Mouse (Mus musculus): ENCODE results near the gene Slc25a35. TPM values are rescaled to one million over a fixed set of nuclear protein-coding genes. Genes with fewer than 3 reads are reported as not detected.

Slc25a35 gene
- polyA plus RNA-seq, 1 experiment, result 1.2 TPM

DNA sequence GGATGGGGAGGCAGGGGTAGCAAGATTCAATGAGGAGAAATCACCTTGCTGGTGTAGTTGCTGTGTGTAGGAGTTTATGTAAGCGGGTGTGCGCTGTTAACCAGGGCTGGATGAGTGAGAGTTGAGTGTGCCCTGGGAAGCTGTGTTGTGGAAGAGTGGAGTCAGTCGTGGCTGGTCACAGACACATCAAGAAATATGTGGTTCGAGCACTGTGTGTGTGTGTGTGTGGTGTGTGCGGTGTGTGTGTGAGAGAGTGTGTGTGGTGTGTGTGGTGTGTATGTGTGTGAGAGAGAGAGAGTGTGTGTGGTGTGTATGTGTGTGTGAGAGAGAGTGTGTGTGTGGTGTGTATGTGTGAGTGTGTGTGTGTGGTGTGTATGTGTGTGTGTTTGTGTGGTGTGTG lies 12.5 kb upstream of the Slc25a35 start:
- TF ChIP-seq GATA1 (IDR thresholded peaks at IDR 0.05; ENCODE audit: low read length), result no peak

DNA sequence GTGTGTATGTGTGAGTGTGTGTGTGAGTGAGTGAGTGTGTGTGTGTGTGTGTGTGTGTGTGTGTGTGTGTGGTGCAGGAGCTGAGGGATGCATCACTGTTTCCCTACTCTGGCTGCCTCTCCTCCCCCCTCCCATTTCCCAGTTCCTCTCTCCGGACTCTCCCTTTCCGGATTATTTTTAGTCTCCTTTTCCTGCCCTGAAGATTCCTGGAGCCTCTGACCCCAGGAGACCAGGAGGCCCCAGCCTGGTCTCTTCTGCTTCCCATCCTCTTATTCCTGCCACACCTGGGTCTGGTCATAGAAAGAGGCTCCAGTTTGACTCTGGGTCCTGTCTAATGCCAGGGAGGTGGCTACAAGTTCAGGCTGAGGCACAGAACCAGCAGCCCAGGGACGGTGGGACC lies 11.8 kb upstream of the Slc25a35 start:
- no peak for TF ChIP-seq GATA1 (IDR thresholded peaks at IDR 0.05; ENCODE audit: low read length)

DNA sequence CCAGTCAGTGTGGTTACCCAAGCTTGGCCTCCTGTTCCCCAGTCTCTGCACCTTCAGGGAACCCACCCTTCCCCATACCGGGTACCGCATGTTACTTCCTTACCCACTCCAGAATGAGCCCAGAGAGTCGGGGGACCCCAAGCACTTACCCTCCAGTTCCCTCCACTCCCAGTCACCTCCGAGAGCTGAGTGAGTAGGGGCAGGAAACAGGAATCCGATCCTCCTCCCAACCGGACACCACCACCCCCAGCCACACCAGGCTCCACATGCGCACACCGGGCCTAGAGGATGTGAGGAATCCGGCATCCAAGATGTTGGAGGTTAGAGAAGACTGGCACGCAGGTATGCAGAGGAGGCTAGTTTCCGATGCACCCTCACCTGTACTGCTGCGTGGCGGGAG lies 11.2 kb upstream of the Slc25a35 start:
- no peak for TF ChIP-seq GATA1 (IDR thresholded peaks at IDR 0.05; ENCODE audit: low read length)

DNA sequence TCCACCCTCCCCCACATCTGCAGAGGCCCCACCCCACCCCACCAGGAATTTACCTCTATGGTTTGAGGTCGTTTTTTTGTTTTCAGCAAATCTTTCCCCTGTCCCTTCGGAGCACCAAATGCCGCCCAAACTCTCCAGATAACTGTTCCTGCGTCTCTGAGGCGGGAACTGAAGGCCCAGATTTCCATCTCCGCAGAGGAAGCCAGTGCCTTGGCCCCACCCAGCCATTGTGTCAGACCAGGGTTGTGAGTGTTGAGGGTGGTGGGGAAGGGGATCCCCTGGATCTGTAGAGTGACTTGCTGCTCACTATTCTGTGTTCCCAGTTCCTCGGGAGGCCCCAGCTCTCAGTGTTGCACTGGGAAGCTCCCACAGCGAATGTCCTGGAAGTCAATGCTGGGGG lies 10.6 kb upstream of the Slc25a35 start, which contains the start of gene Arhgef15:
TSS of gene Arhgef15 (minus strand) at position 173 of the 400 bp plus-strand sequence.
- TF ChIP-seq GATA1 (IDR thresholded peaks at IDR 0.05; ENCODE audit: low read length), result no peak

DNA sequence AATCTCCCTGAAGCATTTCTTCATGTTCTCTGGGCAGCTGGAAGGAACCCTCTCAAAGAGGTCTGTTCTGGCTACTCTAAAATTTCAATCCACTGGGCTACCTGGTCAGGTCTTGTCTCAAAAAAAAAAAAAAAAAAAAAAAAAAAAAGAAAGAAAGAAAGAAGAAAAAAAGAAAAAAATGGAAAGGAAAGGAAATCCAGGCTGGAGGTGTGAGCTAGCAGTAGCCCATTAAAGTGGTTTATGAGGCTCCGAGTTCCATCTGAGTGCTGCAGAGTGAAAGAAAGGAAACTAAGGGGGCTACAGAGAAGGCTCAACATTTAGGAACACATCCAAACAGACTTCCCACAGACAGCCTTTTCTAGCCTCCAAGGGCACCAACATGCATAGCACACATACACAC lies 10.0 kb upstream of the Slc25a35 start:
- no peak for TF ChIP-seq GATA1 (IDR thresholded peaks at IDR 0.05; ENCODE audit: low read length)

DNA sequence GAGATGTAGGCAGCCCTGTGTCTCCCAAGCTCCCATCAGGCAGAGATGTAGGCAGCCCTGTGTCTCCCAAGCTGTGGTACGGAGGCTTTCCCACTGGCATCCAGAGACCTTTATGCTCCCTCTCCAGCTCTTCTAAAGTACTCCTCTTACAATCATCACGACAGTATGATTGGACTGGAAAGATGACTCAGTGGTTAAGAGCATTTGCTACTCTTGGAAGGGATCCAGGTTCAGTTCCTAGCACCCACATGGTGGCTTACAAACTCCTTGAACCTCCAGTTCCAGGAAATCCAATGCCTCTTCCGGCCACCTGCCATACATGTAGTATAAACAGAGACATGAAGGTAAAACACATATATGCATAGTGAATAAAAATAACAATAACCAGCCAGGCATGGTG lies 6.3 kb upstream of the Slc25a35 start:
- TF ChIP-seq GATA1 (IDR thresholded peaks at IDR 0.05; ENCODE audit: low read length), result no peak

DNA sequence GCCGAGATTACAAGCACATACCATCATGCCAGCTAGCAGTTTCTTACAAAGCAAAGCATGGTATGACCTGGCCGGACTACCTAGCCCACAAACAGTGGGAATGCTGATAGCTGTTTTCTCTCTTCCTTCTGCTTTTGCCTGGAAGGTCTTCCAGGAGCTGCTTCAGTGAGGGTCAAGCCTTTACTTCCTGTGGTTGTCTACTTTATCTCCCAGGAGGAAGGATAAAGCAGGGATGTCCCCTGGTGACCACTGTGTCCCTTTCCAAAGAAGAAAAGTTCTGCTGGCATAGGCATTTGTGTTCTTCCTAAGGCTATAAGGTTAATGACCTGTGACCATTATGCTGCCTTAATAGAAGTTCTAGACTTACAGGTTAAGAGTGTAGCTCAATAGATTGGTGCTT lies 4.5 kb upstream of the Slc25a35 start:
- no peak for TF ChIP-seq GATA1 (IDR thresholded peaks at IDR 0.05; ENCODE audit: low read length)

DNA sequence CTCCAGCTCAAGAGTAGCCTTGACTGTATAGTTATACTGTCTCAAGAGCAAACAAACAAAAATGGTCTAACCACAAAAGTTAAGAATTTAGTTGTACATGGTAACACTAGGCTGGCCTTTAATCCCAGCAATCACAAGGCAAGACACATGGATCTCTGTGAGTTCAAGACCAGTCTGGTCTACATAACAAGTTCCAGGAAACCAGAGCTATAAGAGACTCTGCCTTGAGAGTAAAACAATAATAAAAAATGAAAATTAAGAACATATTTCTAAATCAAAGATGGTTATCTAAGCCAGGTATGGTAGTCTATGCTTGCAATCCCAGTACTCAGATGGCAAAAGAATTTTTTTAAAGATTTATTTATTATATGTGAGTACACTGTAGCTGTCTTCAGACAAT lies 2.9 kb upstream of the Slc25a35 start:
- no peak for TF ChIP-seq GATA1 (IDR thresholded peaks at IDR 0.05; ENCODE audit: low read length)

DNA sequence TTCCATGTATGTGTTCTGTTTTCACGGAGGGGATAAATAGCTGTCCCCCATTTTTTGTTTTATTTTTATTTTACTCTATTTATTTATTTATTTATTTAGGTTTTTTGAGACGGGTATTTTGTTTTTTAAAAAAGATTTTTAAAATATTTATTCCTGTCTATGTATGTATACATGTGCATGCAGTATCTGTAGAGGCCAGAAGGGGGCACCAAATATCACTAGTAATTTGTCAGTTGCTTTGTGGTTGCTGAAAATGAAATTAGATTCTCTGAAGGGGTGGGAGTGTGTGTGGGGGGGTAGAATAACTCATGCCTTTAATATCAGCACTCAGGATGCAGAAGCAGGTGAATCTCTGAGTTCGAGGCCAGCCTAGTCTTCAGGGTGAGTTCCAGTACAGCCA lies 2.1 kb upstream of the Slc25a35 start:
- no peak for TF ChIP-seq GATA1 (IDR thresholded peaks at IDR 0.05; ENCODE audit: low read length)

DNA sequence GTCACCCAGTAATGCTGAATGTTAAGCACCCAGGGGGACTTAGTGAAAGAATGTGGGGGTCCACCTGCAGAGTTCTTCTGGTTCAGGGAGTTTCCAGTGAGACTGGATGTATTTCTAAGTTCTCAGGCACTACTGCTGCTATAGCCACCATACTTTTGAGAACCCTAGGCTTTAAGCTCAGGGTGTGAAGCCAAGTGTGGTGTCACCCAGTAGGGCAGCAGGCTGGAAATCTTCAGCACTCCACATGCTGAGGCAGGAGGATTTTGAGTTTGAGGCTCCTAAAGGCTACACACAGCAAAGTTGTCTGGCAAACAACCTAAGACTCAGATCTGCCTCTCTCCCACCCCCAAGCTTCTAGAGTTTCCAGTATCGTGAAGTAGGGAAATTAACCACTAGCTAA lies 1.4 kb upstream of the Slc25a35 start:
- no peak for TF ChIP-seq GATA1 (IDR thresholded peaks at IDR 0.05; ENCODE audit: low read length)

DNA sequence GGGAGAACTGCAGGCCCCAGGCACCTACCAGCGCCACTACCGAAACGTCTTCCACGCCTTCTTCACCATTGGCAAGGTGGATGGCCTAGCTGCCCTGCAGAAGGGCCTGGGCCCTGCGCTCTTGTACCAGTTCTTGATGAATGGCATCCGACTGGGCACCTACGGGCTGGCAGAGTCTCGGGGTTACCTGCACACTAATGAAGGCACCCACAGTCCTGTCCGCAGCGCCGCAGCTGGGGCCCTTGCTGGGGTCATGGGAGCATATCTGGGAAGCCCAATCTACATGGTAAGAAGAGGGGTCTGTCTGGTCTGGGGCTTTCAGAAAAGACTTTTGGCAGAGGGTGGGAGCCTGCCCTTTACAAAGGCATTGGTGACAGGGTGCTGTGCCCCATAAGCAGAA lies 821 bp downstream of the Slc25a35 start:
- no peak for TF ChIP-seq GATA1 (IDR thresholded peaks at IDR 0.05; ENCODE audit: low read length)

DNA sequence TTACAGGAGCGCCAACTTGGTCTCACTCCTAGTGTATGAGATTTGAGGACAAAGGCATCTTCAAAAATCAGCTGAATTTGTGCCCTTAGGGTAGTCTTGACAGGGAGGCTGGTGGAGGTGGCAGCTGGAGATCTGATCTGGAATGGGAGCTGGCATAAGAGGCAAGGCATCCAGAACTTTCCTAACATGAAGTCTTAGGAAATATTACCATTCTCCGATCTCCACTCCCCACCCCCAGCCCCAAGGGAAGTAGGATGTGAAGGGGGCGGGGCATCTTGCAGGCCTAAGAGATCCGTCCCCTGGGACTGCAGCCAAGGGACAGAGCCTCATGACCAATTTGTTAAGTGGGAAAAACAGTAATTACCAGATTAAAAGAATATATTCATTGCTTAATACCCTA lies 2.3 kb downstream of the Slc25a35 start:
- no peak for TF ChIP-seq GATA1 (IDR thresholded peaks at IDR 0.05; ENCODE audit: low read length)

DNA sequence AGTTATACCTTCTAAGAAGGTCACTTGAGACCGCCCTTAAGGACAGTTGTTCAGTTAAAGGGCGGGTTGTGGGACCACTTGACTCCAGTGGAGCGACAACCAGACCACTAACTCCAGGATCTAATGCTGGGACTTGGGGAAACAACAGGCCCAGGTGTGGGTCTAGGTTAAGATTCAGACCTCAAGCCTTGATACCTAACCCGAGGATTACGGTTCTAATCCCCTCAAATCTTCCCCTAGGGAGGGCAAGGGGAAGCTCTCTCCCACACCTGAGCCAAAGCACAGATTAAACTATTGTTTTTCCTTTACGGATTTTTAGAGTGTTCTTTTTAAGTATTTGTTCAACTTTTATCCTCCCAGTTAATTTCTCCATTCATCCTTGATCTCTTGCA lies 6.1 kb downstream of the Slc25a35 start:
- TF ChIP-seq GATA1 (IDR thresholded peaks at IDR 0.05; ENCODE audit: low read length), result no peak

DNA sequence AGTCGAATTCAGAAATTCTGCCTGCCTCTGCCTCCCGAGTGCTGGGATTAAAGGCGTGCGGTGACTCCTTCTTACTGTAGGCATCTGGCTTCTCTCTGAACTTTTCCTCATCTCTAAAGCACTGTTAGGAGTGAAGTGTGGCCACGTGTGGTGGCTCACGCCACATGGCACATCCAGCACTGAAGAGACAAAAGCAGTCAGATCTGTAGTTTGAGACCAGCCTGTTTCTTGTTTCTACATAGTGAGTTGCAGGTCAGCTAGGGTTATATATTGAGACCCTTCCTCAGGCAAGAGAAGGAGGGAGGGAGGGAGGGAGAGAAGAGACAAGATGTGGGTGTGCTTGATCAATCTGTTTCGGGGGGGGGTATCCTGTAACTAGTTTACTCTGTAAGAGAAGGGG lies 7.2 kb downstream of the Slc25a35 start, which contains the start of gene Rangrf:
TSS of gene Rangrf (minus strand) at position 101 of the 400 bp plus-strand sequence.
- no peak for TF ChIP-seq GATA1 (IDR thresholded peaks at IDR 0.05; ENCODE audit: low read length)

DNA sequence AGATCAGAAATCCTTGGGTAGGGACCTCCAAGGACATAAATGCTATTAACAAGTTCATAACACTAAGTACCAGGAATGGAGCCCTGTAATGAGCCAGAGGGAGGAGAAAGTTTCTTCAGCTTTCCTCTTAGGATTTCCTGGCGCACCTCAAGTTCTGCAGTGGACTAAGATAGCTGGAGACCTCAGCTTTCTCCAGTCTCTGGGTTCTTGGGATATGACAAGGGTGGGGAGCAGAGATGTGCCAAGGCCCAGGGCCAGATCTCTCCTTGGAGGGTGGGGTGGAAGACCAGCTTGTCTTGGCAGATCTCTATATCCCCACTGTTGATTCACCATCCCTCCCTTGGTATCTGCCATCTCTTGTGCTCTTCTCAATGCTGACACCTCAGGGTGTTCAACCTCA lies 7.7 kb downstream of the Slc25a35 start:
- no peak for TF ChIP-seq GATA1 (IDR thresholded peaks at IDR 0.05; ENCODE audit: low read length)

DNA sequence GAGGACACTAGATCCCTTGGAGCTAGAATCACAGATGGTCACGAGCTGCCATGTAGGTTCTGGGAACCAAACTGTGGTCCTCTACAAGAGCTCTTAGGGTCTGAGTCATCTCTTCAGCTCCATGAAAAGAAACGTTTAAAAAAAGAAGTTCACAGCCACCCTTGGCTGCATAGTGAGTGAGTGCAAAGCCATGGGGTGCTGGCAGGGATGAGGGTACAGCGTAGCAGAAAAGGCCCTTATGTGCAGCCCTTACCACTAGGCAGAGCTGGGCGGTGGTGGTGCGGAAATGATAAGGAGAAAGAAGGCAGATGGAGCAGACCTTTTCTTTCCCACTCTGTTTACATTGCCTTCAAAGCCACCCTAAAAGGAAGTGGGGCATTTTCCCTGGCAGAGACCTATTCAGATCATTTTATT lies 11.4 kb downstream of the Slc25a35 start:
- no peak for TF ChIP-seq GATA1 (IDR thresholded peaks at IDR 0.05; ENCODE audit: low read length)

DNA sequence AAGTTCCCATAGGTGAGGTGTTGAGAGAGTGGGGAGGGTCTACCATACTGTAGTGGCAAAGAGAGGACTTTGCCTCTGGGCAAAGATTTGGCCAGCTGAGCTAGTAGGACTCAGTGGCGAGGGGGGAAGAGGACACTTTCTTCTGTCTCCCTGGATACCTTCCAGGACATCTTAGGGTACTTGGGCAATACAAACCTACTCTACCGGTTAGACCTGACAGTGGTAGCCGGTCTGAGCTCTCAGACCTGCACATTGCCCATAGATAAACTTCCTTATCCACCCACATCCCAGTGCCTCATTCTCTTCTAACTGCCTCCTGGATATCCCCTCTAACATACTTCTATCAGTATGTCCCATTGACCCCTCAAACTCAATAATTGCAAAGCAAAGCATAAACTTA lies 13.0 kb downstream of the Slc25a35 start:
- TF ChIP-seq GATA1 (IDR thresholded peaks at IDR 0.05; ENCODE audit: low read length), result no peak

DNA sequence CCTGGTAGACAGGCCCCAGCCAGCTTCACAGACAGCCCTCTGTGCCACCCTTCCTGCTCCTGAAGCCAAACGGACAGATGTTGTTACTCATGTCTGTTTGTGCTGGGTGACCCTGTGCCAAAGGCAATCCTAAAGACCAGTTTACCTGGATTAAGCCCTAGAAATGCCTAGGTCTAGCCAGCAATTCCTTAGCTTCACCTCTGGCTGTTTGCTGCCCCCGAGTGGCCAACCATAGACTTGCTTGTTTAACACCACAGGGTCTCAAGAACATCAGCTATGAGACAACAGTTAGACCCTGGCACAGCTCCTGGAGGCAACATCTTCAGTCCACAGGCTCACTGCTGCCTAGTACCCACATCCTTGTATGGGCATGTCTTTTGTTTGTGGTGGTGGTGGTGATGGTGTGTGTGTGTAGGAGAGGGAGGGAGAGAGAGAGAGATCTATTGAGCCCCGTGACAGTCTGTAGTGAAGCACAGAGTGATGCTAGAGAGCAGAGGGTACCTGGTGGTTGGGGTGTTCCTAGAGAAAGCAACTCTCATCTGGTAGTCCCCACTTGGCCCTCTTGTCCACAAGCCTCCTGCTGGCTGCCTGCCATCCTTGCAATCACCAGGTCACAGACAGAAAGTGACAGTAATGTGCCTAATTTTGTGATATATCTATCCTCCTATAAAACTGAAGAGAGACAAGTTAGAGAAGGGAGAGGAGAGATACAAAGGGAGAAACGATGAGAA lies 14.9 kb downstream of the Slc25a35 start:
- no peak for TF ChIP-seq GATA1 (IDR thresholded peaks at IDR 0.05; ENCODE audit: low read length)
